Mouse (Mus musculus) adrenal gland, postnatal 36 days (tissue): ENCODE data around the gene Ube2m. TPM values are rescaled to one million over a fixed set of nuclear protein-coding genes. Genes with fewer than 3 reads are reported as not detected.

Experiments used
- DNase-seq, 2 experiments: peaks; one replicate each; pipeline ENCODE4 v3.0.0; 2021; ENCODE audit warnings: mixed read lengths in 1 of 2
- total RNA-seq, 2 experiments: library from RNA; stranded (reverse); gene quantifications; 2 replicates each; pipeline ENCODE4 v1.2.3; 2021

Ube2m gene
- total RNA-seq, 2 experiments from 2014 or later: 173 to 178 TPM

DNA sequence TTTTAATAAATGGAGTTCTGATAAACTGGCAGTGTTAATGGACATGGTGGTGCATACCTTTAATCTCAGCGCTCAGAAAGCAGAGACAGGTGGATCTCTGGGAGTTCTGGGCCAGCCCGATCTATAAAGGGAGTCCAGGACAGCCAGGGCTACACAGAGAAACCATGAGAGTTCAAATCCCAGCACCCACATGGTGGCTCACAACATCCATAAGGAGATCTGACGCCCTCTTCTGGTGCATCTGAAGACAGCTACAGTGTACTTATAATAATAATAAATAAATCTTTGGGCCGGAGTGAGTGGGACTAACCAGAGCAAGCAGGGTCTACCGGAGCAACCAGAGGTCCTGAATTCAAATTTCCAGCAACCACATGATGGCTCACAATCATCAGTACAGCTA is 34.7 kb downstream of the Ube2m start:
- DNase-seq: no peak

DNA sequence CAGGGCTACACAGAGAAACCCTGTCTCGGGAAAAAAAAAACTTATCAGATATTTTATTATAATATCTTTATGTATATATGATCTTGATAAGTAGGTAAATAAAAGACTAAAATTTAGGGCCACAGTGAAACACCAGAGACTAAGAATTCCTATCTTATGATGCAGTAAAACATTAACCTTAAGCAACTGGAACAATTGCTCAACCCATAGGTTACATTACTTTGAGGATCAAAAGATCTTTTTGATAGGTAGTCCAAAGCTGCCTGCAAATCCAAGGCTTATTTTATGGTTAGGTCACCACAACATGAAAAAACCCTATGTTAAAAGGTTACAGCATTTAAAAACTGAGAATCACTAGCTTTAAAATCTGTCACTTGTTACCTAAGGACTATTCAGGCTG is 36.5 kb downstream of the Ube2m start:
- no peak for DNase-seq

DNA sequence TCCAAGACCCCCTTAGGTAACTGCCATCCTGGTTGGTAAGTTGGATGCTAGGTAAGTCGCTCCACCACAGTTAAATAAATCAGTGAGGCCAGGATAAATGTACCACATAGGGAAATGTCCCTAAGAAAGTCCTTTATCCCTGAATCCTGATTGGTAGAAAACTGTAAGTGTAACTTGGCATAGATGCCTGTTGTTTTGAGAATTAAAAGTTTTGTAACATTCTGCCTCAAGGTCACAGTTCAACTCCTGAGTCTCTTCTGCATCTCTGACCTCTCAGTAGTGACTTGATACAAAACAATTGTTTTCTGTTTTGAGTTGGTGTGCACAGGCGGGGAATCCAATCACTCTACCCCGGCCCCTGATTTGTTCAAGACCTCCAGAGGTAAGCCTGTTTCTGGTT is 39.2 kb downstream of the Ube2m start, which contains the start of gene Trim28:
TSS of gene Trim28 (plus strand) at position 264 of the 400 bp plus-strand sequence.
- DNase-seq: no peak

DNA sequence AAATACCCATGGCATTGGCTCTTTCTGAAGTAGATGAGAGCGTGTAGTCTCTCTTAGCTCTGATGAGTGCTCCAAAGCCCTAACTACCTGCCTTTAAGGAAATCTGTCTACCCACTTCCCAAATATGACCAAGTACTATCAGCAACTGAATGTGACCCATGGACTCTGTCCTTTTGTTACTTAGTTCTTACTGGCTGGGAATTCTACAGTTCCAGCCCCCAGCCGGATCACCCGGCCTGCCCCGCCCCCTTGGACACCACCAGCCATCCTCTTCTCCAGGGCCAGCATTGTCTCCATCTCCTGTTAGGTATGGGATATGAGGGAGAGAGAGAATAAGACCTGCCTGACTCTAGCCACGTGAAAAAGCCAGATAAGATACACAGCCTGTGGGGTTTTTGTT is 40.0 kb downstream of the Ube2m start, which contains the start of gene Slc27a5:
TSS of gene Slc27a5 (minus strand) at position 140 of the 400 bp plus-strand sequence.
- DNase-seq: no peak

DNA sequence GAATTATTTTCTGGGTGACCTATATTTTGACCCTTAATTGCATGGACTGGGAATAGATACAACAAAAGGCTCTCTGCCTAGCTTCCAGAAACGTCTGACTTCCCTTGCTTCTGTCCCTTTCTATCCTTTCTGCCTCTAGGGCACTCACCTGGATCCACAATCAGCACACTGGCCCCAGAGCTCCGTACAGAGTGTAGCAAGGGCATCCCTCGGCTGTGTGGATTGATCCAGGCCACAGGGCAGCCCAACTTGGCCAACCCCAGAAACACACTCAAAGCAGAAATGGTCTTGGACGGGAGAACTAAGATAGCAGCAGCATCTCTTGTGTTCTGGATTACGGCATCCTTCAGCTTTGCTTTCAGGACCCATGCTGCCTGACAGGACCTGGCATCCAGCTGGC is 40.8 kb downstream of the Ube2m start:
- DNase-seq: no peak

DNA sequence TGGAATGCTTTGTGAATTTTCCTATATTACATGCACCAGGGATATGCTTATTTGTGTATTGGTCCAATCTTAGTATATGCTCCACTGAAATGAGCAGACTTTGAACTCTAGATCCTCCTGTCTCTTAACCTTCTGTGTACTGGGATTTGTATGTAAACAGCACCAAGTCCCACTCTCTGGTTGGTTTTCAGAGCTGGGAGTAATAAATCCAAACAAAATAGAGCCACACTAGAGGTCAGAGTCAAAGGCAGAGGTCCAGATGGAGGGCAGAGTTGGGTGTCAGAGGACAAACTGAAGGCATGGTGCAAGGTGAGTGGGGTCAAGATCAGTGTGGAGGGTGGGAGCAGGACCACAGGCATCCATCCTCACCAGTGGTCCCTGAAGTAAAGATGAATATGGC is 42.2 kb downstream of the Ube2m start:
- no peak for DNase-seq

DNA sequence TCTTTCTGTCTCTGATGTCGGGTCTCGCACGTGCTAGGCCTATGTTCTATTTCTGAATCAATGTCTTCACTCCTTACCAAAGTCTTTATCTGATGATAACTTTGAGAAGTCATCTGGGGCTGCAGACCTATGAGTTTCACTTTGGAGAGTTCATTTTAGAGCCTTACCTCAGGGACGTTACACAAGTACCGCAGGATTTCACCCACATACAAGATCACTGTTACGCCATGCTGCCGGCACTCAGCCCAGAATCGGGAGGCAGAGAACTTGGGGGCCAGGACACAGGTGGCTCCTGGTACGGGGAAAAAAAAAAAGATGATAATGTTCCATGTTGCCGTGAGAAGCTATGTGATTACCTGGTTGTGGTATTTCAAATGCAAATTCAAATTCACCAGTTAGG is 44.9 kb downstream of the Ube2m start:
- DNase-seq: no peak

DNA sequence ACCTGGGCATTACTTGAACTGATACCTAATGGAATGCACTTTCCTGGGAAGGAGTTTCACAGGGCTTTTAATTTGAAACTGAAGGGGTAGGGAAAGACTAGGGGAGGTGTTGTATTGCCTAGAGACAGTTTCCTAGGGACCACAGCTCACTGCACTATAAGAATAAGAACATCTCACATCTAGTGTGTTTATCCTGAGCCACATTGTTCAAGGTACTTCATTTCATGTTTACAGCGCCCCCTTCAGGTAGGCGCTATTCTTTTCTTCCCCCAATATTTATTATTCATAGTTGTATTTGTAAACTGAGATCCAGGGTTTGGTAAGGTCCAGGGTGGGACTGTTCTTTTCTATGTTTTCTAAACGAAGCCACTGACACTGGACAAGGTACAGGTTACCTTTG is 45.9 kb downstream of the Ube2m start:
- DNase-seq: peak in 1 of 2 experiments; percentile 58

DNA sequence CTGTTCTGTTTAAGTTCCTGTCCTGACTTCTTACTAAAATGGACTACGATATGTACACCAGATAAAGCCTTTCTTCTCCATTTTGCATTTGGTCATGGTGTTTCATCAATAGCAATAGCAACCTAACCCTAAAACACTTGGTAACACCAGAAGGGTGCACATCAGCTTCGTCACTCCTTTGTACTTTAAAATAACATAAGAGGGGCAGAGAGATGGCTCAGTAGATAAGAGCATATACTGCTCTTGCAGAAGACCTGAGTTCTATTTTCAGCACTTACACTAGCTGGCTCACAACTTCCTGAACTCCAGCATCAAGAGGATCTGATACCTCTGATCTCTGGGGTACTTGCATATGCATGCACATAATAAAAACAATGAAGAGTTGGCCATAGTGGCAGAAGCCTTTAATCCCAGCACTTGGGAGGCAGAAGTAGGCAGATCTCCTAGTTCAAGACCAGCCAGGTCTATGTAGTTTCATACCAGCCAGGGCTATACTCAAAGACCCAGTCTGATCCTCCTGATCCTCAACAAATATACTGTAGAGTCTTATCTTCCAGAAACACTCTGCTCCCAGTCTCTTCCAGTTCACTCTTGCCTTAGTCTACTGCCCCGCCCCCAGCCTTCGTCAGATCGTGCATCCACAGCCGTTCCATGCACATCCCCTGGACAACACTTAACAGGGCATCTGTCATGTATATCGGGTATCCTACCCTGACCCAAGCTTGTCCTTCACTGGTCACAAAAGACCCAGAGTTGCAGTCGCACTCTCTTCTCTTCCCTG is 50.5 kb downstream of the Ube2m start:
- no peak for DNase-seq

DNA sequence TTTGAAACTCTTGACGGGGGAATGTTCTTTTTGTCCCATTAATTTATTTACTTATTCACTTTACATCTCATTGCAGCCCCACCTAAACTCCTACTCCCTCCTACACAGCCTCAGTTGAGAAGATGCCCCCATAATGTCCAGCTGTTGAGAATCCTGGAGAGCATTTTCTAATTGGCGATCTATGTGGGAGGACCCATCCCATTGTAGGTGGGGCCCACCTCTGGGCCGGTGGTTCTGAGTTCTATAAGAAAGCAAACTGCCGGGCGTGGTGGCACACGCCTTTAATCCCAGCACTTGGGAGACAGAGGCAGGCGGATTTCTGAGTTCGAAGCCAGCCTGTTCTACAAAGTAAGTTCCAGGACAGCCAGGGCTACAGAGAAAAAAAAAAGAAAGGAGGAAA is 51.2 kb downstream of the Ube2m start:
- DNase-seq: no peak

DNA sequence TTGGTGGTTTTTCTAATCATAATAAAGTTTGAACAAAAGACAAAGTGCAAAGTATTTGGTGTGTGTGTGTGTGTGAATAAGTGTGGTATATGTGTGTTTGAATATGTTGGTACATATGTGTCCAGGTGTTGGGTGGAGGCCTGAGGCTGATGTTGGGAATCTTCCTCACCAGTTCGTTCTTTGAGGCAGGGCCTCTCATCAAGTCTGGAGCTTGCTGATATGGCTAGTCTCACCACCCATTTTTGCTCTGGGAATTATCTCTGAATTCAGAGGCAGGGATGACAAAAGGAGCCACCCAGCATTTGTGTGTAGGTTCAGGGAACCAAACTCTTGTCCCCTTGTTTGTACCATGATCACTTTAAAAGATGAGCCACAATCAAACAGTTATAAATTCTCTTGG is 52.4 kb downstream of the Ube2m start:
- no peak for DNase-seq

Other genes starting within 250 kb of the Ube2m start
- 1 to 10 TPM; 2.3 to 4.3 TPM for gene Zscan18, start 234.6 kb downstream of the Ube2m start, total RNA-seq
- gene Zfp329, start 219.4 kb downstream of the Ube2m start, total RNA-seq: 10 to 100 TPM; 10.5 to 11.0 TPM
- gene Zfp110, start 203.5 kb downstream of the Ube2m start, total RNA-seq: 10 to 100 TPM; 22.2 to 24.0 TPM
- gene Zfp128, start 157.1 kb downstream of the Ube2m start, total RNA-seq: 1 to 10 TPM; 3.2 to 3.4 TPM
- 10 to 100 TPM; 10.7 to 13.6 TPM for gene Zscan22, start 140.5 kb downstream of the Ube2m start, total RNA-seq
- gene Rps5, start 116.0 kb downstream of the Ube2m start, total RNA-seq: 100 to 1,000 TPM; 919 to 976 TPM
- gene Rnf225, start 110.9 kb downstream of the Ube2m start, total RNA-seq: under 1 TPM; 0.20 to 0.63 TPM
- 1 to 10 TPM; 9.3 to 9.5 TPM for gene Zfp324, start 72.4 kb downstream of the Ube2m start, total RNA-seq
- 1 to 10 TPM; 5.9 to 7.6 TPM for gene Zfp446, start 60.4 kb downstream of the Ube2m start, total RNA-seq
- gene Slc27a5, start 40.1 kb downstream of the Ube2m start, total RNA-seq: under 1 TPM in 1 of 2 experiments, not detected in 1; 0.20 TPM
- gene Trim28, start 39.2 kb downstream of the Ube2m start, total RNA-seq: 100 to 1,000 TPM; 221 to 229 TPM
- 10 to 100 TPM; 11.7 to 13.6 TPM for gene Zbtb45, start 28.2 kb downstream of the Ube2m start, total RNA-seq
- gene Chmp2a, start 3.5 kb downstream of the Ube2m start, total RNA-seq: 100 to 1,000 TPM; 178 to 225 TPM
- 1 to 10 TPM; 1.8 to 2.9 TPM for gene Mzf1, start 16.5 kb upstream of the Ube2m start, total RNA-seq
- gene Vmn1r85, start 56.9 kb upstream of the Ube2m start, total RNA-seq: not detected
- gene Vmn1r86, start 81.6 kb upstream of the Ube2m start, total RNA-seq: not detected
- gene Vmn1r87, start 101.9 kb upstream of the Ube2m start, total RNA-seq: not detected
- gene Vmn1r88, start 121.3 kb upstream of the Ube2m start, total RNA-seq: under 1 TPM; 0.03 to 0.17 TPM
- gene Vmn1r89, start 174.7 kb upstream of the Ube2m start, total RNA-seq: not detected
- gene Lig1, start 239.0 kb upstream of the Ube2m start, total RNA-seq: 10 to 100 TPM; 12.3 to 12.8 TPM
- gene Zswim9, start 240.4 kb upstream of the Ube2m start, total RNA-seq: 1 to 10 TPM; 7.1 to 8.4 TPM